Mouse (Mus musculus) testis, adult 2 months (tissue): ENCODE results near the gene Fcrl6.

Source experiments
- CTCF ChIP-seq: fragments of 200-500 bp; IDR thresholded peaks from 2 replicates; pipeline ENCODE4 v1.5.1; 2012; ENCODE audit warnings: low read depth, mild to moderate bottlenecking, inconsistent platforms, low read length, moderate library complexity; ENCODE audit not compliant: control insufficient read depth, insufficient read depth, insufficient replicate concordance
- POLR2A ChIP-seq: fragments of 200-500 bp; IDR thresholded peaks from 2 replicates; pipeline ENCODE4 v1.6.1; 2012; ENCODE audit warnings: low read depth, mild to moderate bottlenecking, inconsistent platforms, low read length, moderate library complexity; ENCODE audit not compliant: control insufficient read depth

GRCm38 (mm10) chr1:172634136-172634535 lies 31.8 kb upstream of the Fcrl6 start:
- TF ChIP-seq CTCF (no peak), POLR2A (no peak)
